8 mouse cellular contexts compared by ENCODE assay signal in genomic region chr12:76080876-76081556, GRCm38 (mm10).
DNase-seq lines count a peak whose midpoint lies in the region; ATAC-seq lines count a peak whose summit lies in the region.

No protein-coding gene starts in this region.

- H3K9ac ChIP-seq in kidney, embryonic 15.5 days: peak overlapping the region; percentile 29; the same call in 1 of the 2 replicates
- H3K9ac ChIP-seq in embryonic facial prominence, embryonic 11.5 days (replicated peaks; ENCODE audit: low read length): no peak overlapping the region; the same call in 1 of the 2 replicates
- peak overlapping the region; percentile 68 for H3K9ac ChIP-seq in hindbrain, embryonic 16.5 days (ENCODE audit: low read depth, low read length)
- H3K9ac ChIP-seq in neural tube, embryonic 11.5 days (ENCODE audit: low read length): peak overlapping the region; percentile 24

- WGBS in kidney, embryonic 15.5 days: 32% methylated on average over 14 of the region's 14 CpGs
- 32% methylated on average over 14 of the region's 14 CpGs for WGBS in embryonic facial prominence, embryonic 11.5 days
- WGBS in hindbrain, embryonic 16.5 days: 46% methylated on average over 14 of the region's 14 CpGs
- WGBS in neural tube, embryonic 11.5 days: 43% methylated on average over 14 of the region's 14 CpGs

- no peaks in the 10 kb centered on the region for H3K9me3 ChIP-seq in kidney, embryonic 15.5 days (replicated peaks)
- no peaks in the 10 kb centered on the region for H3K9me3 ChIP-seq in embryonic facial prominence, embryonic 11.5 days (replicated peaks; ENCODE audit: control insufficient read depth, low read length)
- H3K9me3 ChIP-seq in hindbrain, embryonic 16.5 days (ENCODE audit: control insufficient read depth, low read length): no peaks in the 10 kb centered on the region
- H3K9me3 ChIP-seq in neural tube, embryonic 11.5 days (ENCODE audit: control insufficient read depth, low read length): no peaks in the 10 kb centered on the region

- peaks cover 30% of the 10 kb centered on the region for H3K4me1 ChIP-seq in kidney, embryonic 15.5 days
- peaks cover 2% of the 10 kb centered on the region for H3K4me1 ChIP-seq in embryonic facial prominence, embryonic 11.5 days (ENCODE audit: control insufficient read depth, insufficient read depth, low read length)
- peaks cover 21% of the 10 kb centered on the region for H3K4me1 ChIP-seq in hindbrain, embryonic 16.5 days (ENCODE audit: control insufficient read depth, insufficient read depth, low read depth, low read length)
- peaks cover 6% of the 10 kb centered on the region; the same call in 1 of the 2 replicates for H3K4me1 ChIP-seq in neural tube, embryonic 11.5 days (ENCODE audit: control insufficient read depth, insufficient read depth, low read length)

- 0 out of 2 replicates have a peak overlapping the region, but pooled peaks have one; percentile 2 for H3K27ac ChIP-seq in kidney, embryonic 15.5 days
- H3K27ac ChIP-seq in embryonic facial prominence, embryonic 11.5 days (replicated peaks; ENCODE audit: low read depth, low read length): no peak overlapping the region
- H3K27ac ChIP-seq in hindbrain, embryonic 16.5 days (ENCODE audit: low read depth, low read length): peak overlapping the region; percentile 87
- 0 out of 2 replicates have a peak overlapping the region, but pooled peaks have one; percentile 29 for H3K27ac ChIP-seq in neural tube, embryonic 11.5 days (ENCODE audit: low read depth, low read length)

- H3K4me2 ChIP-seq in kidney, embryonic 15.5 days: peak overlapping the region; percentile 61
- H3K4me2 ChIP-seq in embryonic facial prominence, embryonic 11.5 days (ENCODE audit: low read depth, low read length): peak overlapping the region; percentile 41
- peak overlapping the region; percentile 66 for H3K4me2 ChIP-seq in hindbrain, embryonic 16.5 days (ENCODE audit: low read length)
- peak overlapping the region; percentile 42 for H3K4me2 ChIP-seq in neural tube, embryonic 11.5 days (ENCODE audit: low read depth)

- peak overlapping the region; percentile 34 for H3K4me3 ChIP-seq in kidney, embryonic 15.5 days (replicated peaks)
- peak overlapping the region; percentile 23 for H3K4me3 ChIP-seq in embryonic facial prominence, embryonic 11.5 days (ENCODE audit: low read depth, low read length)
- H3K4me3 ChIP-seq in hindbrain, embryonic 16.5 days (ENCODE audit: low read length): peak overlapping the region; percentile 45
- peak overlapping the region; percentile 26 for H3K4me3 ChIP-seq in neural tube, embryonic 11.5 days (ENCODE audit: low read depth, low read length)

- DNase-seq in kidney, adult 8-10 months: no peak
- DNase-seq in embryonic facial prominence, embryonic 11.5 days (ENCODE audit: low spot score): no peak
- no peak for DNase-seq in neural tube, embryonic 11.5 days (ENCODE audit: low spot score)
- no peak for DNase-seq in yolk sac, embryonic 10.5 days (ENCODE audit: low spot score)
- no peak for DNase-seq in left cerebral cortex, adult 11 months (ENCODE audit: low spot score)
- DNase-seq in right cerebral cortex, postnatal 25 days: no peak

- H3K27me3 ChIP-seq in kidney, embryonic 15.5 days: no peaks in the 10 kb centered on the region
- H3K27me3 ChIP-seq in embryonic facial prominence, embryonic 11.5 days (ENCODE audit: control insufficient read depth, insufficient read depth, low read length): no peaks in the 10 kb centered on the region
- H3K27me3 ChIP-seq in hindbrain, embryonic 16.5 days (replicated peaks; ENCODE audit: control insufficient read depth, insufficient read depth, low read length): no peaks in the 10 kb centered on the region
- no peaks in the 10 kb centered on the region for H3K27me3 ChIP-seq in neural tube, embryonic 11.5 days (ENCODE audit: control insufficient read depth, insufficient read depth, low read length)

- ATAC-seq in kidney, embryonic 15.5 days (replicated peaks; ENCODE audit: low FRiP score): 0 out of 2 replicates have a peak, but pooled peaks have one; percentile 47
- ATAC-seq in embryonic facial prominence, embryonic 11.5 days (replicated peaks; ENCODE audit: insufficient number of reproducible peaks, low FRiP score, low TSS enrichment, low read depth): no peak
- peak; percentile 10; the same call in 1 of the 2 replicates for ATAC-seq in hindbrain, embryonic 16.5 days
- 0 out of 2 replicates have a peak, but pooled peaks have one; percentile 16 for ATAC-seq in neural tube, embryonic 11.5 days (ENCODE audit: insufficient read depth, low FRiP score, low TSS enrichment)

- H3K36me3 ChIP-seq in kidney, embryonic 15.5 days: peaks cover 17% of the 10 kb centered on the region
- peaks cover 3% of the 10 kb centered on the region; the same call in 1 of the 2 replicates for H3K36me3 ChIP-seq in embryonic facial prominence, embryonic 11.5 days (replicated peaks; ENCODE audit: control insufficient read depth, insufficient read depth, low read depth, low read length)
- H3K36me3 ChIP-seq in hindbrain, embryonic 16.5 days (ENCODE audit: control insufficient read depth, insufficient read depth, low read length): no peaks in the 10 kb centered on the region
- no peaks in the 10 kb centered on the region for H3K36me3 ChIP-seq in neural tube, embryonic 11.5 days (ENCODE audit: control insufficient read depth, insufficient read depth, low read length)
